In the genomic region with DNA sequence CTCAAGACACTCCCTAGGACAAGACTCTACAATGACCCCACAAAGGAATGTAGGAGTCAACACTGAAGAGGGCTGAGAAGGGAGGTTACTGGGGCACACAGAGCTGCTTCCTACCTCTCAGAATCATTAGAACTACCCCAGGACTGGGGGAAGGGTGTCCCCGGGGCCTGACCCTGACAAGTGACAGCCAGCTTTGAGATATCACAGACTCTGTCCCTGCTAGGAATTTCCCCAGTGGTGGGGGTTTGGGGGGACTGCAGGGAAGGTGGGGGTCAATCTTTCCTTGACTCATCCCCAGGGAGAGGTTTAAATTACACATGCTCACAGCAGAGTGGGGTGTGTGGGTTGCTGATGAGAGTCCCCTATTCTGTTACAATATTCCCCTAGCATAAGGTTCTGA, we compare ENCODE assay signal across 12 mouse cellular contexts. TPM values are rescaled to one million over a fixed set of nuclear protein-coding genes. Genes with fewer than 3 reads are reported as not detected.
A peak's percentile ranks its signal among the peaks of the same experiment; 100 is the strongest.
DNase-seq lines count a peak whose midpoint lies in the region; ATAC-seq and TF ChIP-seq lines count a peak whose summit lies in the region.
"Had no signal": no experiment of that assay in that cellular context is flagged by ENCODE, and none has a peak within 500 bp of the region (broad histone marks: within the 10 kb centered on the region; RNA-seq: fewer than 3 reads in every experiment).

No protein-coding gene starts in this region.

- H3K27ac ChIP-seq in heart, embryonic 16.5 days (ENCODE audit: low read length), result peak overlapping the region; percentile 59
- peak overlapping the region; percentile 3 for H3K27ac ChIP-seq in lung, embryonic 16.5 days (ENCODE audit: low read length)
- no peak overlapping the region; the same call in 1 of the 2 replicates for H3K27ac ChIP-seq in embryonic facial prominence, embryonic 13.5 days
- H3K27ac ChIP-seq in intestine, embryonic 15.5 days, result no peak overlapping the region
- H3K27ac ChIP-seq: left cerebral cortex, adult 2 months; liver, embryonic 13.5 days had no signal

- no peaks in the 10 kb centered on the region for H3K27me3 ChIP-seq in heart, embryonic 16.5 days (ENCODE audit: control insufficient read depth, insufficient read depth, low read length)
- no peaks in the 10 kb centered on the region for H3K27me3 ChIP-seq in lung, embryonic 16.5 days (ENCODE audit: control insufficient read depth, insufficient read depth, low read depth, low read length)
- no peaks in the 10 kb centered on the region for H3K27me3 ChIP-seq in embryonic facial prominence, embryonic 13.5 days
- no peaks in the 10 kb centered on the region for H3K27me3 ChIP-seq in intestine, embryonic 15.5 days (replicated peaks)
- H3K27me3 ChIP-seq: liver, embryonic 13.5 days had no signal

- no peak for DNase-seq in heart, adult 8-10 months (ENCODE audit: low spot score)
- no peak for DNase-seq in lung, adult 2 months
- DNase-seq in ovary, postnatal 10 days (ENCODE audit: low spot score), result no peak
- no peak for DNase-seq in retina, embryonic 14.5 days (ENCODE audit: low spot score)
- DNase-seq: cerebellum, postnatal 14 days; liver, embryonic 13.5 days; midbrain, embryonic 14.5 days had no signal

- peak; percentile 73 for ATAC-seq in heart, embryonic 16.5 days (replicated peaks; ENCODE audit: extremely low read depth, insufficient read depth, low FRiP score)
- peak; percentile 32; the same call in 1 of the 2 replicates for ATAC-seq in lung, embryonic 16.5 days (ENCODE audit: low read depth)
- ATAC-seq in embryonic facial prominence, embryonic 13.5 days (ENCODE audit: insufficient number of reproducible peaks, insufficient read depth, low FRiP score, low TSS enrichment, low read depth), result 0 out of 2 replicates have a peak, but pooled peaks have one; percentile 33
- ATAC-seq in intestine, embryonic 15.5 days, result 0 out of 2 replicates have a peak, but pooled peaks have one; percentile 16

- H3K4me3 ChIP-seq in heart, embryonic 16.5 days (ENCODE audit: low read length), result no peak overlapping the region
- no peak overlapping the region for H3K4me3 ChIP-seq in lung, embryonic 16.5 days (ENCODE audit: low read length)
- no peak overlapping the region for H3K4me3 ChIP-seq in lung, adult 2 months (replicated peaks; ENCODE audit: extremely low read depth, low read depth, low read length)
- H3K4me3 ChIP-seq in embryonic facial prominence, embryonic 13.5 days, result no peak overlapping the region
- H3K4me3 ChIP-seq in intestine, embryonic 15.5 days (replicated peaks), result no peak overlapping the region
- H3K4me3 ChIP-seq: left cerebral cortex, adult 2 months; liver, embryonic 13.5 days had no signal

- no peaks in the 10 kb centered on the region for H3K9me3 ChIP-seq in heart, embryonic 16.5 days (replicated peaks; ENCODE audit: control insufficient read depth, low read length)
- no peaks in the 10 kb centered on the region for H3K9me3 ChIP-seq in lung, embryonic 16.5 days (ENCODE audit: control insufficient read depth, low read length)
- no peaks in the 10 kb centered on the region for H3K9me3 ChIP-seq in embryonic facial prominence, embryonic 13.5 days
- H3K9me3 ChIP-seq in intestine, embryonic 15.5 days, result no peaks in the 10 kb centered on the region
- H3K9me3 ChIP-seq: liver, embryonic 13.5 days had no signal

- peaks cover 8% of the 10 kb centered on the region; the same call in 1 of the 2 replicates for H3K36me3 ChIP-seq in heart, embryonic 16.5 days (ENCODE audit: control insufficient read depth, insufficient read depth)
- H3K36me3 ChIP-seq in lung, embryonic 16.5 days (ENCODE audit: control insufficient read depth, insufficient read depth, low read length), result peaks cover 5% of the 10 kb centered on the region; the same call in 1 of the 2 replicates
- H3K36me3 ChIP-seq in embryonic facial prominence, embryonic 13.5 days, result peaks cover 14% of the 10 kb centered on the region
- H3K36me3 ChIP-seq in intestine, embryonic 15.5 days, result 0 out of 2 replicates have a peak, but pooled peaks cover 2% of the 10 kb centered on the region
- H3K36me3 ChIP-seq: liver, embryonic 13.5 days had no signal

- peaks cover 58% of the 10 kb centered on the region for H3K4me1 ChIP-seq in heart, embryonic 16.5 days (ENCODE audit: control insufficient read depth, insufficient read depth, low read length)
- H3K4me1 ChIP-seq in lung, embryonic 16.5 days (replicated peaks; ENCODE audit: control insufficient read depth, insufficient read depth, low read length), result peaks cover 33% of the 10 kb centered on the region
- peaks cover 8% of the 10 kb centered on the region for H3K4me1 ChIP-seq in lung, adult 2 months (ENCODE audit: control insufficient read depth, insufficient read depth, low read length)
- peaks cover 47% of the 10 kb centered on the region for H3K4me1 ChIP-seq in embryonic facial prominence, embryonic 13.5 days
- H3K4me1 ChIP-seq in intestine, embryonic 15.5 days (replicated peaks), result peaks cover 12% of the 10 kb centered on the region
- H3K4me1 ChIP-seq: liver, embryonic 13.5 days had no signal

- no peak for TF ChIP-seq CTCF in lung, adult 2 months (IDR thresholded peaks at IDR 0.05; ENCODE audit: insufficient read depth, low read length)

- H3K9ac ChIP-seq in heart, embryonic 16.5 days (ENCODE audit: low read length), result no peak overlapping the region
- no peak overlapping the region for H3K9ac ChIP-seq in lung, embryonic 16.5 days (ENCODE audit: low read length)
- no peak overlapping the region for H3K9ac ChIP-seq in embryonic facial prominence, embryonic 13.5 days
- no peak overlapping the region for H3K9ac ChIP-seq in intestine, embryonic 15.5 days
- H3K9ac ChIP-seq: liver, embryonic 13.5 days had no signal

- 7% methylated on average over 1 of the region's 1 CpGs for WGBS in heart, embryonic 16.5 days
- WGBS in lung, embryonic 16.5 days, result 0% methylated on average over 1 of the region's 1 CpGs
- 50% methylated on average over 1 of the region's 1 CpGs for WGBS in lung, adult 2 months
- WGBS in embryonic facial prominence, embryonic 13.5 days, result 4% methylated on average over 1 of the region's 1 CpGs
- 4% methylated on average over 1 of the region's 1 CpGs for WGBS in intestine, embryonic 15.5 days

- no peak for TF ChIP-seq POLR2A in lung, adult 2 months (IDR thresholded peaks at IDR 0.05; ENCODE audit: borderline replicate concordance, extremely low read depth, low read depth, low read length)

- no peak overlapping the region; the same call in 1 of the 2 replicates for H3K4me2 ChIP-seq in heart, embryonic 16.5 days (ENCODE audit: low read depth, low read length)
- H3K4me2 ChIP-seq in lung, embryonic 16.5 days (ENCODE audit: low read depth, low read length), result no peak overlapping the region
- no peak overlapping the region for H3K4me2 ChIP-seq in embryonic facial prominence, embryonic 13.5 days
- no peak overlapping the region for H3K4me2 ChIP-seq in intestine, embryonic 15.5 days (replicated peaks)
- H3K4me2 ChIP-seq: liver, embryonic 13.5 days had no signal

RNA-seq across cellular contexts. Expression of a gene that starts 22.0 kb away (rescaled TPM):
- 18.0 and 20.7 TPM in 2 replicates for polyA plus RNA-seq in heart, embryonic 16.5 days (2015; fragmentation: Nextera tagmentation; extraction: Ambion mirVana)
- 10 to 100 TPM; 48.1 to 60.7 (median 56.2) TPM for total RNA-seq in heart, adult 8-10 months (2022)
- 34.0 and 34.3 TPM in 2 replicates for polyA plus RNA-seq in lung, embryonic 16.5 days (2015; fragmentation: Nextera tagmentation; extraction: Ambion mirVana)
- 45.2 and 56.8 TPM in 2 replicates for polyA plus RNA-seq in lung, adult 2 months (2012; rRNA removed)
- polyA plus RNA-seq in embryonic facial prominence, embryonic 13.5 days (2015; fragmentation: Nextera tagmentation; extraction: Ambion mirVana), result 47.7 and 49.9 TPM in 2 replicates
- 24.0 and 27.5 TPM in 2 replicates for polyA plus RNA-seq in intestine, embryonic 15.5 days (2015; fragmentation: Nextera tagmentation; extraction: Ambion mirVana)

Comparison
In these comparisons a context has a peak if more than half of its experiments do, and no peak if none do; other contexts are left out.
1. ATAC-seq: peak in every context shown above with its lines; median percentile 73 in heart, embryonic 16.5 days; 33 in embryonic facial prominence, embryonic 13.5 days; 32 in lung, embryonic 16.5 days; 16 in intestine, embryonic 15.5 days.
2. H3K27ac ChIP-seq: peak in heart, embryonic 16.5 days (single experiment) and lung, embryonic 16.5 days (single experiment); none in embryonic facial prominence, embryonic 13.5 days (single experiment) and intestine, embryonic 15.5 days (single experiment).